Mouse (Mus musculus) C2C12 (cell line): ENCODE measurements around the gene Krt10.

Experiments
- CEBPB ChIP-seq: IDR thresholded peaks from one replicate; pipeline ENCODE4 v1.6.1; 2011; ENCODE audit warnings: low read depth, mild to moderate bottlenecking, control low read depth, moderate library complexity
- CTCF ChIP-seq: IDR thresholded peaks from one replicate; pipeline ENCODE4 v1.5.1; 2011; ENCODE audit not compliant: control insufficient read depth, insufficient read depth, insufficient read length
- FOSL1 ChIP-seq: IDR thresholded peaks from one replicate; pipeline ENCODE4 v1.8.0; 2011; ENCODE audit warnings: mild to moderate bottlenecking, low read length; ENCODE audit not compliant: poor library complexity, insufficient read depth, severe bottlenecking
- MAX ChIP-seq: IDR thresholded peaks from one replicate; pipeline ENCODE4 v1.6.1; 2011; ENCODE audit warnings: mild to moderate bottlenecking, control low read depth
- MYOD1 ChIP-seq: IDR thresholded peaks from one replicate; pipeline ENCODE4 v1.6.1; 2011; ENCODE audit warnings: low read depth; ENCODE audit not compliant: control insufficient read depth, insufficient read length
- MYOG ChIP-seq: IDR thresholded peaks from one replicate; pipeline ENCODE4 v1.6.1; 2011; ENCODE audit not compliant: control insufficient read depth, insufficient read length; ENCODE audit errors: extremely low read depth
- USF1 ChIP-seq: IDR thresholded peaks from one replicate; pipeline ENCODE4 v1.6.1; 2011; ENCODE audit warnings: low read depth, mild to moderate bottlenecking, control low read depth, moderate library complexity

DNA sequence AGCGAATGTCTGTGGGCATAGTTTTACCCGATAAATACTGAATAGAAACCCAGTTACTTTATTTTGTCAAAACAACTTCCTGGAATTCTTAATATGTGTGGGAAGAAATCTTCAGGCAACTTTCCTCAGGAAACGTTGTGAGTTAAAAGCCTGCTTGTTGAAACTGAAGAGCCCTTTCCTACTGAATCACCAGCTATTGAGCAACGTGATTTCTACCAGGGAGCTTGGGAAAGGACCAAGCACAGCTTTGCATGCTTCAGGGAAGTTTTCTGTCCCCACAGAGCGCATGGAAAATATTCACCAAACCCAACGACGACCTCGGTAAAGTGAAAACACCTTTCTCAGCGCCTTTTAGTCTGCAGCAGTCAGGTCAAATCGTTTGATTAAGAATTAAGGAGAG is 17.0 kb upstream of the Krt10 start:
- TF ChIP-seq CTCF (no peak), MAX (no peak), MYOG (no peak), USF1 (no peak), FOSL1 (no peak), MYOD1 (no peak), CEBPB (no peak)
